Mouse (Mus musculus): ENCODE measurements at regions not wholly inside any gene's neighbourhood (a gene's known extent, or its start where the extent isn't known, plus 50 kb on each side); places are given as distances from the start of the nearest gene placed in this dataset.

DNA sequence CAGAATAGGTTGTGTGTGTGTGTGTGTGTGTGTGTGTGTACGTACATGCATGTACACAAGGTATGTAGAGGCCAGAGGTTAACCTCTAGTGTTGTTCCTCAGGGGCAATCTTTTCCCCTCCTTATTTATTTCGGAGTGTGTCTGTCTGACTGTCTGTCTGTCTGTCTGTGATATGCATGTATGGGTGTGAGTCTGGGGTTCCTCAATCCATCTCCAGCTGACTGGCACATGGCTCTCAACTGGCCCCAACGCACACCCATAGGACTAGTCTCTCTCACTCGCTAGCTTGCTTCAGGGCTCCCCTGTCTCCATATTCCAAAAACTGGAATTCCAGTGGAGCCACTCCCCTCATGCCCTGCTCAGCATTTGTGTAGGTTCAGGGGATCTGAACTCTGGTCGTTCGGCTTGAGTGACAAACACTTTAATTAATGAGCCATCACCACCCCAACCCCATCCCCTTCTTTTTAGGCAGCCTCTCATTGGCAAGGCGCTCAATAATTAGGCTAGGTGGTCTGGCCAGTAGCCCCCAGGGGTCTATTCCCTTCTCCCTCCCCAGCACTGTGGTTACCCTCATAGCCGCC, 200.7 kb upstream of the Klf3 start:
- 80% methylated on average over 8 of the region's 8 CpGs for WGBS
- H3K9me3 ChIP-seq, result no peaks in the 10 kb centered on the region
- H3K4me1 ChIP-seq, result peaks cover 50% of the 10 kb centered on the region
- H3K36me3 ChIP-seq, result no peaks in the 10 kb centered on the region
- H3K4me3 ChIP-seq, result no peak overlapping the region
- DNase-seq (ENCODE audit: low spot score), result no peak
- no peaks in the 10 kb centered on the region for H3K27me3 ChIP-seq (ENCODE audit: insufficient read depth, poor library complexity, severe bottlenecking)
- peak overlapping the region; percentile 85 for H3K27ac ChIP-seq

DNA sequence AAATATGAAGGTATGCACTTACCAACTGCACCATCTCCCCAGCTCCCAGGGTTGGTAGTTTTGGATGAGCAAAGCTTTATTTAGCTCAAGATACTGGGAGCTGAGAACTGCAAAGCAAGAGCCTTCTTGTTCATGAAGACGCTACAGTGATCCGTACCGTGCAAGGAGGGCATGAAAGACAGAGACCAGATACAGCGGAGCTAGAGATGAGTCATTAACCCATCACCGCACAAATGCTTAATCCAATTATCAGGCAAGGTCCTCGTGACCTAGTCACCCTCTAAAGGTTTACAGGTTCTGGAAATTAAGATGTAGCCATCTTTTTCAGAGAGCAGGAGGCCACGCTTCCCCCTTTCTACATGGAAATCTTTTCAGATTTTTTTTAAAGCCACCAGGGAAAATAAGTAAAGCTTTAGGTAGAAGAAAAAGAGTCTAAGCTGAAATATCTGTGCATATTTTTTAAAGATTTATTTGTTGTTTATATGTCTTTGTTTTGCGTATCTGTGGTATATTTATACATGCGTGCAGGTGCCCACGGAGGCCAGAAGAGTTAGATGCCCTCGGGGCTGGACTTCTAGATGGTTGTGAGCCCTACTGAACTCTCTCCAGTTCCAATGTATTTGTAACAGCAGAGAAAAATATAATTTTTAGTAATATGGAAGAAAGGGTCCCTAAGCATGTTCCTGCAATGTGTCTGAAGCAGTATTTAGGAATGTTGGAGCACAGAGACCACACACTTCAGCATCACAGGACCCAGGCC, 200.0 kb upstream of the Klf3 start:
- H3K27me3 ChIP-seq (ENCODE audit: insufficient read depth, poor library complexity, severe bottlenecking), result no peaks in the 10 kb centered on the region
- 70% methylated on average over 11 of the region's 11 CpGs for WGBS
- H3K36me3 ChIP-seq, result no peaks in the 10 kb centered on the region
- no peak for DNase-seq (ENCODE audit: low spot score)
- no peaks in the 10 kb centered on the region for H3K9me3 ChIP-seq
- H3K27ac ChIP-seq, result peak overlapping the region; percentile 85; the same call in 1 of the 2 replicates
- H3K4me3 ChIP-seq, result no peak overlapping the region
- H3K4me1 ChIP-seq, result peaks cover 50% of the 10 kb centered on the region

DNA sequence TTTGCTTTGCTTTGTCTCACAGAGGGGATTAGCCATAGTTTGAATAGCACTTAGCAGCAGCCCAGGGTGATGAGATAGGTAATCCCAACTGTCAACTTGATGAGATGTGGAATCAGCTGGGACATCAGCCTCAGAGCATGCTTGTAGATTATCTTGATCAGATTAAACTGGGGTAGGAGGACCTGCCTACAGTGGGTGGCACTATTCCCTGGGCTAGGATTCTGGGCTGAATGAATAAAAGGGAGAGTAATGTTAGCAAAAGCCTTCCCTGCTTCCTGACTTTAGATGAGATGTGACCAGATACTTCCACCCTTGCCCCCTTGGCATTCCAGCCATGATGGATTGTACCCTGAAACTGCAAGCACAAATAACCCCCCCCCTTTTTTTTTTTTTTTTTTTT, 198.0 kb upstream of the Klf3 start:
- H3K9me3 ChIP-seq, result no peaks in the 10 kb centered on the region
- H3K4me3 ChIP-seq, result no peak overlapping the region
- H3K36me3 ChIP-seq, result no peaks in the 10 kb centered on the region
- H3K27ac ChIP-seq, result no peak overlapping the region
- peaks cover 44% of the 10 kb centered on the region for H3K4me1 ChIP-seq
- H3K27me3 ChIP-seq (ENCODE audit: insufficient read depth, poor library complexity, severe bottlenecking), result no peaks in the 10 kb centered on the region
- DNase-seq (ENCODE audit: low spot score), result no peak

DNA sequence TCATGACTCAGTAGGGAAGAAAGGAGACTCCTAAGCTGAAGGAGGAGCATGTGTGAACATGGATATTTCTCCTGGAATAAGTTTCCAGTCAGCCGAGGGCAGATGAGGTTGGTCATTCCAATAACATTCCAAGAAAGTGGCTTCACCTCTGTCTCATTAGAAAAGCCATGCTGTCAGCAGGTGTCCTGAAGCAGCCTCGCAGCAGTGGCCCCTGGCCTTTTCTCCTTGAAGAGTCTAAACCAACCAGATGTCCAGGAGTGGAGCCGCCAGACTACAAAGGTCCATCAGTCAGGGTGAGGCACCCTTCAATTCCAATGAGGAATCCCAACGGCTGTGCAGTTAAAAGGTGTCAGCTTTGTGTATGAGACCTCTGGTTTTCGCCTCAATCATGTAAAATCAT, 197.2 kb upstream of the Klf3 start:
- H3K27me3 ChIP-seq (ENCODE audit: insufficient read depth, poor library complexity, severe bottlenecking), result no peaks in the 10 kb centered on the region
- peaks cover 44% of the 10 kb centered on the region for H3K4me1 ChIP-seq
- no peak overlapping the region for H3K27ac ChIP-seq
- WGBS, result 72% methylated on average over 5 of the region's 5 CpGs
- H3K36me3 ChIP-seq, result no peaks in the 10 kb centered on the region
- DNase-seq (ENCODE audit: low spot score), result no peak
- H3K4me3 ChIP-seq, result no peak overlapping the region
- no peaks in the 10 kb centered on the region for H3K9me3 ChIP-seq

DNA sequence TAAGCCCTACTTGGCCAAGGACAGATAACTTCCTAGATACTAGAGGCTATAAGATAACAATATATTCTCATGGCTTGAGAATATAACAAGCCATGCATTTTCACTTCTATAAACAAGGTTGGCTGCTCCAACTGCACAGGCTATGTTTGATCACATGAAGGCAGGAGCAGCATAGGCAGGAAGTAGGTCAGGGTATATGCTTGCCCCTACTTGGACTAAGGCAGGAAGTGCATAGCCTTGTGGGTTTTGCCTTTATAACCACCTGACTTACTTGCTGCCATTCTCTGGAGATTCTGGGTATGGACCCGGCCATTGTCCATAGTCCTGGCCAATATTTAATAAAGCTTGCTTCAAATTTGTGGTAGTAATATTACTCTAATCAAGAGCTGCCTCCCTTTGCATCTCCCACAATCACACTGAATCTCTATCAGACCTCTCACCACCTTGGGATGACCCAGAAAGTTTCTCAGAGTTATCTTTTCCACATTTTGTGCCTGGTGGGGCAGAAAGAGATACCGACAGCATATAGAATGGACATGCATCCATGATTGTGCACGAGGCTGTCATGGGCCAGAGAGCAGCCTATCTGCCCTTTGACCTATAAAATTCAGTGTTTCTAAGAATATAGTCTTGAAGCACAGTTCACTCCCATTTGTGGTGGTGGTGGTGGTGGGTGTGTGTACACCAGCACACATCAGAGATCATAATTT, 193.7 kb upstream of the Klf3 start:
- Histone ChIP-seq H3K9me3 (no peaks in the 10 kb centered on the region), H3K4me3 (no peak overlapping the region), H3K36me3 (no peaks in the 10 kb centered on the region), H3K27ac (peak overlapping the region; percentile 92), H3K4me1 (peaks cover 20% of the 10 kb centered on the region), H3K27me3 (ENCODE audit: insufficient read depth, poor library complexity, severe bottlenecking) (no peaks in the 10 kb centered on the region)
- WGBS, result 78% methylated on average over 3 of the region's 3 CpGs
- DNase-seq (ENCODE audit: low spot score), result no peak

DNA sequence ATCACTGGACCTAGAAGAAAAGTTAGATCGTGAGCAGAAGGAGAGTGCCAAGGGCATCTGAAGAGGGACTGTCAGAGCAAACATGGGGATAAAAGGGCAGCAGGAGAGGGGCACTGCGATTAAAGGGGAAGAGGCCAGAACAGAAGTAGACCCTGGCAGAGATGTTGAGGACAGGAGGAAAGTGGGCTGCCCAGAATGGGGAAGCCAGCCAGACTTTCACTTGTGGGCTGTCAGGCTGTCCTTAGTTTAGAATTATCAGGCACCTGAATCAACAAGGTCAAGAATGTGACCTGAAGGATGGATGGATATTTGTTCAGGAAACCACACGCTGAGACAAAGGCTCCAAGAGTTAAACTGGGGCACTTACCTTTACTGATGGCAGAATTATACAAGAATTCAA, 193.0 kb upstream of the Klf3 start:
- Histone ChIP-seq H3K36me3 (no peaks in the 10 kb centered on the region), H3K27me3 (ENCODE audit: insufficient read depth, poor library complexity, severe bottlenecking) (no peaks in the 10 kb centered on the region), H3K4me1 (peaks cover 20% of the 10 kb centered on the region), H3K4me3 (peak overlapping the region; percentile 31; the same call in 1 of the 2 replicates), H3K9me3 (no peaks in the 10 kb centered on the region), H3K27ac (peak overlapping the region; percentile 92)
- WGBS, result 17% methylated on average over 3 of the region's 3 CpGs
- no peak for DNase-seq (ENCODE audit: low spot score)

DNA sequence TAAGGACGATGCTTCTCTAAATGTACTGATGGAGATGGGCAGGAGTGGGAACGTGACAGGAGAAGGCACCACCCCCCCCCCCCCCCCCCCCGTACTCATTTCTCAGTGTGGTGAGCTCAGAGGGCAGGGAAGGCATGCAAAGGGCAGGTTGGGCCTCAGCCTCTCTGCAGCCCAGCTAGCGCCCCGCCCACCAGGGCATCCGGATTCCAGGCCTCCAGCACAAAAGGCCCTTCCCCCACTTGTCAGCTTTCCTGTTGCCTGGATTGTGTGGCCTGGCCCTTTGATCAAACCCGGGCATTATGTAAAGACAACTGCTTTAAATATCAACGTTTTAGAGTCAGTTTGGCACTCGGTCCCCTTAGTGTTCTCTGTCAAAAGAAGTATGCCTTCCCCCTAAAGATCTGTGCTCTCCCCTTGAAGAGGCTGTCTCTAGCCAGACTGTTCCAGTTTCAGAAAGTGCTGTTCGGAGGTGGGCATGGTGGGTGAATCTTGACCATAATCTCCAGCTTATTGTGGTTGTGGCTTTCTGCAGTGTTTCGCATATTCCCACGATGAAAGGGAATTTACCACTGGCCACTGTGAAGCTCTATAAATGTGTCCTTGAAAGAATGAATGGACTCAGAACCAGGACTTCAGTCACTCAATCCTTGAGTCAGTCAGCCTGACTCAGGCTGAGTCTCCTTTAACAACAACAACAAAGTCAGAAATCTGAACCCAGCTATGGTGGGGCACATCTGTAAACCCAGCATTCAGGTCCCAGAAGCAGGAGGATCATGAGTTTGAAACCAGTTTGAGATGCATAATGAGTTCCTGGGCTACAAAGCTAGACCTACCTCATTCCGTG, 192.4 kb upstream of the Klf3 start:
- Histone ChIP-seq H3K9me3 (no peaks in the 10 kb centered on the region), H3K27ac (peak overlapping the region; percentile 92), H3K36me3 (no peaks in the 10 kb centered on the region), H3K4me3 (peak overlapping the region; percentile 31; the same call in 1 of the 2 replicates), H3K4me1 (peaks cover 20% of the 10 kb centered on the region), H3K27me3 (ENCODE audit: insufficient read depth, poor library complexity, severe bottlenecking) (no peaks in the 10 kb centered on the region)
- peak; percentile 95 for DNase-seq (ENCODE audit: low spot score)
- WGBS, result 15% methylated on average over 13 of the region's 13 CpGs

DNA sequence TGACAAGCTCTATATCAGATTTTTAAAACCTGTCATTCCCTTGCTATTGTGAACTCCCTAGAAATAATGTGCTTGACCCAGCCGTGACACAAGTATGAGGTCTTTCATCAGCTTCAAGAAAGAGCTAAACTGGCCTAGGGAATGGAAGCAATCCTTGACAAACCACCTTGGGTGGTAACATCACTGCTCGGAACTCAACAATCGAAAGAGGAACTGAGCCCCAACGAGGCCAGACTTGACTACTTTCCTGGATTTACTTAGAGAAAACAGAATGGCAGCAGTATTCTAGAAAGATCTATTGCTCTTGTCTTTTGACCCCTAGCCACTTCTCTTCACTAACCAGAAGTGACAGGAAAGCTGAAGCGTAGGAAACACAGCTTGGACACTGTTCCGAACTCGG, 191.2 kb upstream of the Klf3 start:
- peaks cover 20% of the 10 kb centered on the region for H3K4me1 ChIP-seq
- no peaks in the 10 kb centered on the region for H3K9me3 ChIP-seq
- H3K36me3 ChIP-seq, result no peaks in the 10 kb centered on the region
- H3K27ac ChIP-seq, result no peak overlapping the region
- no peak for DNase-seq (ENCODE audit: low spot score)
- H3K27me3 ChIP-seq (ENCODE audit: insufficient read depth, poor library complexity, severe bottlenecking), result no peaks in the 10 kb centered on the region
- H3K4me3 ChIP-seq, result no peak overlapping the region
- WGBS, result 88% methylated on average over 7 of the region's 7 CpGs

DNA sequence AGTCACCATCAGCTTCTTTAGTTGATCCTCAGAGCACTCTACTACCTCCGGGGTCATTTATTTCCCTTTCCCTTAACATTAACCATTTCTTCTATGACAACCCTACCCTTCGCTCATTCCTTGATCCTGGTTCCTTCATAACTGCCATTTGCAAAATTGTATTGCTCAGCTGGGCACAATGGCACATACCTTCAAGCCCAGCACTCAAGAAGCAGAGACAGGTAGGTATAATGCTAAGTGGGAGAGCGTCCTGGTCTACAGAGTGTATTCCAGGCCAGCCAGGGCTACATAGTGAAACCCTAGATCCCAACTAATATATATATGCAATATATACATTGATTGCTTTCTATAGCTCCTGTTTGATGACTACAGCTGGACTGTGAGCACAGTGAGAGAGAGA, 189.5 kb upstream of the Klf3 start:
- Histone ChIP-seq H3K4me3 (no peak overlapping the region), H3K27ac (no peak overlapping the region), H3K4me1 (peaks cover 20% of the 10 kb centered on the region), H3K36me3 (no peaks in the 10 kb centered on the region), H3K9me3 (no peaks in the 10 kb centered on the region), H3K27me3 (ENCODE audit: insufficient read depth, poor library complexity, severe bottlenecking) (no peaks in the 10 kb centered on the region)
- WGBS, result 89% methylated on average over 3 of the region's 3 CpGs
- DNase-seq (ENCODE audit: low spot score), result no peak

DNA sequence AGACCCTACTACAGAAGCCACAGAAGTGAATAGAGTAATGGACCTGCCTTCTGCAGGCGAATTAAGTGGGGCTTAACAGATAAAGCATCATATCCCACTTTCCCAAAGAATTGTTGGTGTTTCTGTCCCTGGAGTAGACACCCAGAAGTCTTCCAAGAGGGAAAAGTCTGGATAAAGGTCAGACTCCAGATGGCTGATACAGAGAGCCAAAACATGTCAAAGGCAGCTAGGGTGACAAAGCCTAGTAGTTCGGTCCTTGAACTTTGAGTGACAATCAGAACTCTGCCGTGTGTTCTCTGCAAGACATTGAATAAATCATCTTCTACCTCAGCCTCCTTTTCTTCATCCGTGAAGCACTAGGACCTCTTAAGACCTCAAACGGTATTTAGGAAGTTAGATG, 185.1 kb upstream of the Klf3 start:
- DNase-seq (ENCODE audit: low spot score), result no peak
- 80% methylated on average over 5 of the region's 5 CpGs for WGBS
- Histone ChIP-seq H3K4me3 (no peak overlapping the region), H3K27ac (no peak overlapping the region), H3K4me1 (0 out of 2 replicates have a peak, but pooled peaks cover 4% of the 10 kb centered on the region), H3K9me3 (no peaks in the 10 kb centered on the region), H3K27me3 (ENCODE audit: insufficient read depth, poor library complexity, severe bottlenecking) (no peaks in the 10 kb centered on the region), H3K36me3 (no peaks in the 10 kb centered on the region)

DNA sequence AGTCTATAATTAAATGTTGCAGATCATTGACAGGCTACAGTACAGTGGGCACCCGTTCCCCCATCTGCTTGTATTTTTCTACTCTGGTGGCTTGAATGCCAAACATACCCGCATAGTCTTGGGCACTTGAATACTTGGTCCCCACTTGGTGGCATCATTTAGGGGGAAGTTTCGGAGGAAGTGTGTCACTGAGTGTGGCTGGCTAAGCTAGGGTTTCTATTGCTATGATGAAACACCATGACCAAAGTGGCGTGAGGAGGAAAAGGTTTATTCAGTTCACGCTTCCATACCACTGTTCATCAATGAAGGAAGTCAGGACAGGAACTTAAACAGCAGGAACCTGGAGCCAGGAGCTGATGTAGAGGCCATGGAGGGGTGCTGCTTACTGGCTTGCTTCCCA, 183.4 kb upstream of the Klf3 start:
- peaks cover 9% of the 10 kb centered on the region; the same call in 1 of the 2 replicates for H3K4me1 ChIP-seq
- WGBS, result 82% methylated on average over 5 of the region's 5 CpGs
- DNase-seq (ENCODE audit: low spot score), result no peak

DNA sequence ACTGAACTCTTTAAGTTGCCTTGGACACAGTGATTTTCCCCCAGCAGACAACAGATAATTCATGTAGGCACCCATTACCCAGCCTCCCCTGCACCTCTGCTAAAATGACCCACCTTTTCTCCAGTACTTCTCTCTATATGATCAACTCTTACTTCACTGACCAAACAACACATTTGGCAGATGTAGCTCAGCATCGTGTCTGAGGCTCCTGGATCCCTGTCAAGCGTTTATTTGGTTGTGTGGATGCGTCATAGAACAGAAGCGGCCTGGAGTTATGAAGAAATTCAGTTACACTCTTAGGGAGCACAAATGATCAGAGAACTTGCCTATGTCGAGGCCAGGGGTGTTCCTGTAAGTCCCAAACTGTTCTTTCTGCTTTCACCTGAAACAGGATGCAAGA, 182.5 kb upstream of the Klf3 start:
- Histone ChIP-seq H3K4me3 (no peak overlapping the region), H3K27me3 (ENCODE audit: insufficient read depth, poor library complexity, severe bottlenecking) (no peaks in the 10 kb centered on the region; the same call in 1 of the 2 replicates), H3K27ac (no peak overlapping the region), H3K4me1 (peaks cover 9% of the 10 kb centered on the region; the same call in 1 of the 2 replicates), H3K36me3 (no peaks in the 10 kb centered on the region), H3K9me3 (no peaks in the 10 kb centered on the region)
- no peak for DNase-seq (ENCODE audit: low spot score)
- 82% methylated on average over 5 of the region's 5 CpGs for WGBS

More for the DNA sequence above, 183.4 kb upstream of the Klf3 start:
- H3K27me3 ChIP-seq (ENCODE audit: insufficient read depth, poor library complexity, severe bottlenecking), result no peaks in the 10 kb centered on the region; the same call in 1 of the 2 replicates
- no peak overlapping the region for H3K27ac ChIP-seq
- no peaks in the 10 kb centered on the region for H3K36me3 ChIP-seq
- no peak overlapping the region for H3K4me3 ChIP-seq
- H3K9me3 ChIP-seq, result no peaks in the 10 kb centered on the region
